Mouse (Mus musculus) ES-E14 (cell line): ENCODE measurements at regions not wholly inside any gene's neighbourhood (a gene's known extent, or its start where the extent isn't known, plus 50 kb on each side); places are given as distances from the start of the nearest gene placed in this dataset.

Source experiments
- CHD2 ChIP-seq: IDR thresholded peaks from 2 replicates; pipeline ENCODE4 v1.6.1; 2014; ENCODE audit warnings: mild to moderate bottlenecking, low read depth, low read length, inconsistent platforms
- HCFC1 ChIP-seq: IDR thresholded peaks from 2 replicates; pipeline ENCODE4 v1.6.1; 2012; ENCODE audit warnings: low read length, inconsistent platforms, borderline replicate concordance; ENCODE audit not compliant: insufficient read depth
- MAFK ChIP-seq: IDR thresholded peaks from 2 replicates; pipeline ENCODE4 v1.6.1; 2014; ENCODE audit warnings: mild to moderate bottlenecking, low read depth, low read length, inconsistent platforms; ENCODE audit not compliant: insufficient read depth
- ZC3H11A ChIP-seq: IDR thresholded peaks from 2 replicates; pipeline ENCODE4 v1.6.1; 2012; ENCODE audit warnings: low read depth, mild to moderate bottlenecking, inconsistent platforms, low read length, borderline replicate concordance
- ZNF384 ChIP-seq: IDR thresholded peaks from 2 replicates; pipeline ENCODE4 v1.6.1; 2012; ENCODE audit warnings: low read depth, low read length, inconsistent platforms

- TF ChIP-seq HCFC1 (no peak), CHD2 (no peak), ZNF384 (no peak), MAFK (no peak), ZC3H11A (no peak)
Observed at GRCm38 (mm10) chr6:143333493-143333892, 166.5 kb downstream of the Etnk1 start.
